Mouse (Mus musculus) bone marrow macrophage, adult 2 months (primary cell): ENCODE measurements around the gene Krtcap2.

Experiments used
- CTCF ChIP-seq: IDR thresholded peaks from 2 replicates; pipeline ENCODE4 v1.5.1; 2012; ENCODE audit warnings: low read depth, mild to moderate bottlenecking, low read length, moderate library complexity
- POLR2A ChIP-seq: IDR thresholded peaks from 2 replicates; pipeline ENCODE4 v1.6.1; 2012; ENCODE audit warnings: mild to moderate bottlenecking, low read depth, low read length, borderline replicate concordance

- TF ChIP-seq CTCF (no peak), POLR2A (no peak)
Observed at GRCm38 (mm10) chr3:89224796-89225195, 21.0 kb upstream of the Krtcap2 start.
